Mouse (Mus musculus) stomach, postnatal 0 days (tissue): ENCODE data around the gene Gmppa. TPM values are rescaled to one million over a fixed set of nuclear protein-coding genes. Genes with fewer than 3 reads are reported as not detected.

Source experiments
- ATAC-seq: fragments of 200-750 bp; cut with Nextera tagmentation; 2 replicates; pipeline ENCODE4 v1.8.0; 2017; ENCODE audit not compliant: low FRiP score, low TSS enrichment
- DNase-seq: peaks from one replicate; pipeline ENCODE4 v3.0.0-alpha.2; 2016; ENCODE audit warnings: low spot score
- H3K27ac ChIP-seq: fragments of 300-500 bp; sonication (generic); replicated peaks from 2 replicates; pipeline ENCODE4 v1.5.1; 2014; ENCODE audit warnings: mild to moderate bottlenecking, control low read depth
- H3K27me3 ChIP-seq: fragments of 300-500 bp; sonication (generic); 2 replicates; pipeline ENCODE4 v1.6.1; 2014; ENCODE audit warnings: low read length; ENCODE audit not compliant: control insufficient read depth, insufficient read depth
- H3K36me3 ChIP-seq: fragments of 300-500 bp; sonication (generic); 2 replicates; pipeline ENCODE4 v1.6.1; 2014; ENCODE audit warnings: low read length, mixed read lengths; ENCODE audit not compliant: control insufficient read depth, insufficient read depth
- H3K4me1 ChIP-seq: fragments of 300-500 bp; sonication (generic); replicated peaks from 2 replicates; pipeline ENCODE4 v1.6.1; 2014; ENCODE audit warnings: antibody characterized with exemption; ENCODE audit not compliant: control insufficient read depth, insufficient read depth
- H3K4me2 ChIP-seq: fragments of 300-500 bp; sonication (generic); replicated peaks from 2 replicates; pipeline ENCODE4 v1.6.1; 2014; ENCODE audit warnings: low read depth, mild to moderate bottlenecking, control low read depth, moderate library complexity
- H3K4me3 ChIP-seq: fragments of 300-500 bp; sonication (generic); 2 replicates; pipeline ENCODE4 v1.5.1; 2014; ENCODE audit warnings: low read depth, low read length, control low read depth
- H3K9ac ChIP-seq: fragments of 300-500 bp; sonication (generic); 2 replicates; pipeline ENCODE4 v1.6.1; 2014; ENCODE audit warnings: mild to moderate bottlenecking, low read length, control low read depth, mixed read lengths
- H3K9me3 ChIP-seq: fragments of 300-500 bp; sonication (generic); 2 replicates; pipeline ENCODE4 v1.6.1; 2016; ENCODE audit warnings: low read length; ENCODE audit not compliant: control insufficient read depth
- CTCF ChIP-seq: IDR thresholded peaks from 2 replicates; pipeline ENCODE4 v1.5.1; 2016; ENCODE audit warnings: antibody characterized with exemption, low read depth, mild to moderate bottlenecking, moderate library complexity
- EP300 ChIP-seq: optimal IDR thresholded peaks from 2 replicates; pipeline ENCODE3; 2016; ENCODE audit warnings: antibody characterized with exemption
- whole genome bisulfite sequencing: fragments of 180-500 bp; shearing (Covaris S2); extraction: QIAGEN DNeasy Blood & Tissue Kit; methylation state at CpG from one replicate; pipeline ENCODE4 v1.1.7; 2014; 5-methylcytosine and 5-hydroxymethylcytosine counted together
- polyA plus RNA-seq: library from polyadenylated mRNA; unstranded; fragments of >200 nt; fragmentation: Nextera tagmentation; extraction: Ambion mirVana; gene quantifications from 2 replicates; pipeline ENCODE4 v1.2.1, GENCODE M21; 2015

The Gmppa gene
- polyA plus RNA-seq, 1 experiment from 2014 or later: 85.2 TPM

DNA sequence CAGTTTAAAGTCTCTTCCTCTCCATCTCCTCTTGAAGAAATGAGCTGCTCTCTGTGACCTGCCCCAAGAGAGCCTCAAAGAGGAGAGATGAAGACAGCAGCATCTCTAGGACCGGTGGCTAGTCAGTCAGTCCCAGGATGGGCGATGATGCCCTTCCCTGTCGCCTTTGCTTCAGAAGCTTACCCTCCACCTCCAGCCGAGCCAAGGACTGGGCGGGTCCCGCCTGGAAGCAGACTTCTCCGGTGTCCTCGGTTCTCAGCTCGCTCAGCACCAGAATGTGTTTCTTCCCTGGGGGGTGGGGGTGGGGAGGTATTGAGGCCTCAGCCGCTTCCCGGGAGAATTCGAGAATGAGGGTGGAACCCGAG, 51.3 kb downstream of the Gmppa start:
- Histone ChIP-seq H3K9me3 (no peaks in the 10 kb centered on the region), H3K4me2 (peak overlapping the region; percentile 79), H3K4me3 (peak overlapping the region; percentile 48), H3K36me3 (peaks cover 3% of the 10 kb centered on the region; the same call in 1 of the 2 replicates), H3K9ac (no peak overlapping the region), H3K27ac (no peak overlapping the region), H3K27me3 (peaks cover 2% of the 10 kb centered on the region; the same call in 1 of the 2 replicates), H3K4me1 (peaks cover 3% of the 10 kb centered on the region; the same call in 1 of the 2 replicates)
- DNase-seq (peak; percentile 33), ATAC-seq (peak; percentile 12; the same call in 1 of the 2 replicates)
- WGBS: 7% methylated on average over 13 of the region's 13 CpGs
- TF ChIP-seq EP300 (no peak), CTCF (no peak)

DNA sequence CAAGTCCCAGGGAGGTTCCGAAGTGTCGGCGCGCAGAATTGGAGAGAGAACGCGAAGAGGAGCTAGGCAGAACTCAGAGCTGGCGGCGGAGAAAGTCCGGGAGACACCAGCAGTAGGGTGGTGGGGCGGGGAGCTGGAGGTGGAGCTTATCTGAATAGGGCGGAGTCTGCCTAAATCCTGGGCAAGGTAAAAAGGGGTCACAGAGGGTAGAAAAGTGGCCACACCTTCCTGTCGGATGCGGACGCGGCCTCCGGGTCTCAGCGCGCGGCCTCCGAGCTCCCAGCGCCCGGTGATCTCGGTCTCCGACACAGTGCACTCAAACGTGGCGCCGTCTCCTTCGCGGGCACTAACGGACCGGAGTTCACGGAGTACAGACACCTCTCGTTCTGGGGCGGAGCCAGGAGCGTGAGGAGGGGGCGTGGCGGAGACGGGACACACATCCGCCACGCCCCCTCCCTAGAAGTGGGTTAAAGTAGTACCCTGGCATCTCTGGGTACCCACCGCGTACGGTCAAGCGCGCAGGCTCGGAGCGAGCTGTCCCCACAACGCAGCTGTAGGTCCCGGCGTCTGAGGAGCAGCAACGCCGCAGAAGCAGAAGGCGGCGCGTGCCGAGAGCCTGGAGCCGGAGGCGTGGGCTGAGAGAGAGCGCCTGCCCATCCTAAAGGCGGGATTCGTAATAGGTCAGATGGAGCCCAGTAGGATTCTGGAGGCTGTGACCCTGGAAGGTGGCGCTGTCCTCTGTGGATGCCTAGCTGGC, 51.9 kb downstream of the Gmppa start:
- Histone ChIP-seq H3K4me3 (peak overlapping the region; percentile 48), H3K27me3 (peaks cover 2% of the 10 kb centered on the region; the same call in 1 of the 2 replicates), H3K4me1 (peaks cover 3% of the 10 kb centered on the region; the same call in 1 of the 2 replicates), H3K4me2 (peak overlapping the region; percentile 79), H3K36me3 (peaks cover 5% of the 10 kb centered on the region; the same call in 1 of the 2 replicates), H3K9me3 (no peaks in the 10 kb centered on the region), H3K9ac (no peak overlapping the region), H3K27ac (no peak overlapping the region)
- under 1% methylated on average over 62 of the region's 62 CpGs for WGBS
- DNase-seq (peak; percentile 78), ATAC-seq (peak; percentile 63)
- no peak for TF ChIP-seq EP300
- peak; percentile 47 for TF ChIP-seq CTCF

DNA sequence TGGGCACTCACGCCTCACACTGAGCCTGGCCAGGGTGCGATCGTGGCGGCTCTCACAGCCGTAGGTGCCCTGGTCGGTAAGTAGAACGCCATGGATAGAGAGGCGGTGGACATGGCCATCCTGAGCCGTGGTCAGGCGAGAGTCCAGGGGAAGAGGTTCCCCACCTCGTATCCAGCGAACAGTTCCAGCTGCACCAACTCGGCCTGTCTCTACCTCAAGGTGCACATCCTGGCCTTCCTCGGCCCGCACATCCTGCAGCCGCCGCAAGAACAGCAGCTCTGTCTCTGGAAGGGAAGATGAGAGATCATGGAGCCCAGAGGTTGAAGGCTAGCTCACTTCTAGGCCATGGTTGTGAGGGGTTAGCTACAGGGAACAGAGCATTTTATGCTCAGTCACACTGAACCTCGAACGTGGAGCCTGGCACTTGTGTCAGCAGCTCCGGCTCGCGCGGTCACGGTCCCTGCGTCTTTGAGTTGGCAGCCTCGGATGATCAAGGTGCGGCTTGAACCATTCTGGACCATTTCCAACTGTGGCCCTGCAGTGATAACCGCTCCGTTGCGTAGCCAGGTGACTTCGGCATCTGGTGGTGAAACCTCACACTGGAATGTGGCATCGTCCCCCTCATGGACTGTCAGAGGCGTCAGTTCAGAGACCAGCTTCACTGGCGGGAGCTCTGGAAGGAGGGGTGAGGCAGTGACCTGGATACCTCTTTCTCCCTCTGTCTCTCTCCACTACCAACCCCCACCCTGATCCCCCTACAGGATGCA, 55.2 kb downstream of the Gmppa start:
- Histone ChIP-seq H3K9me3 (no peaks in the 10 kb centered on the region), H3K36me3 (peaks cover 7% of the 10 kb centered on the region; the same call in 1 of the 2 replicates), H3K27ac (no peak overlapping the region), H3K4me2 (no peak overlapping the region), H3K27me3 (peaks cover 2% of the 10 kb centered on the region; the same call in 1 of the 2 replicates), H3K4me1 (peaks cover 3% of the 10 kb centered on the region; the same call in 1 of the 2 replicates), H3K4me3 (no peak overlapping the region), H3K9ac (no peak overlapping the region)
- TF ChIP-seq CTCF (no peak), EP300 (no peak)
- WGBS: 92% methylated on average over 34 of the region's 34 CpGs
- DNase-seq (no peak), ATAC-seq (no peak)

DNA sequence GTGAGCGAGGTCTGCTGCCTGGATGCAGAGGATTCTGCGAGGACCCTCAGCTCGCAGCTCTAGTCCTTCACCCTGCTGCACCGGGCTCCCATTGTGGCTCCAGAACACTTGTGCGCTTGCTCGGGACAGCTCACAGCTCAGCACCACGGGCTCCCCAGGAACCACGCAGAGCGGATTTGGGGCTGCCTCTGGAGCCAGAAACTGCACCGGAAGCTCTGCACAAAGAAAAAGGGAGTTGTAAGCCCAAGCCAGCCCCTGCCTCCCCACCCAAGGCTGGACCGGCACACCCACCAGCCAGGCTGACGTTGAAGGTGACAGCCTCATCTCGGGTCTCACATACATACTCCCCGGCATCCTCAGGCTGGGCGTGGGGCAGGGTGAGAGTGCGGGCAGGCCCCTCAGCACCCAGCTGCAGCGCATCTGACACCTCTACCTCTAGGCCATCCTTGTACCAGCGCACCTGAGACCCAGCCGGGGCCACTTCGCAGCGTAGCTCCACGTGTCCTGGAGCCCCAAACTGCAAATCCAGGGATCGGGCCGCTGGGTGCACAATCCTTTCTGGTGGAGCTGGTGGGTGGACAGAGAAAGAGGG, 56.9 kb downstream of the Gmppa start:
- no peak overlapping the region for H3K4me2 ChIP-seq
- TF ChIP-seq EP300 (no peak), CTCF (no peak)
- ATAC-seq: no peak

More for the DNA sequence above, 56.9 kb downstream of the Gmppa start:
- Histone ChIP-seq H3K9ac (no peak overlapping the region), H3K4me1 (no peaks in the 10 kb centered on the region), H3K9me3 (no peaks in the 10 kb centered on the region), H3K27ac (no peak overlapping the region), H3K27me3 (no peaks in the 10 kb centered on the region; the same call in 1 of the 2 replicates), H3K4me3 (no peak overlapping the region), H3K36me3 (peaks cover 7% of the 10 kb centered on the region; the same call in 1 of the 2 replicates)
- no peak for DNase-seq
- 66% methylated on average over 24 of the region's 24 CpGs for WGBS

Other genes with a start within 250 kb of the Gmppa start
- gene Ankzf1, start 243.8 kb upstream of the Gmppa start, polyA plus RNA-seq: 12.9 and 13.6 TPM in 2 replicates
- 17.4 and 18.8 TPM in 2 replicates for gene Atg9a, start 243.7 kb upstream of the Gmppa start, polyA plus RNA-seq
- 5.2 and 7.1 TPM in 2 replicates for gene Glb1l, start 225.1 kb upstream of the Gmppa start, polyA plus RNA-seq
- 57.9 and 58.1 TPM in 2 replicates for gene Stk16, start 225.1 kb upstream of the Gmppa start, polyA plus RNA-seq
- 314 and 325 TPM in 2 replicates for gene Tuba4a, start 216.1 kb upstream of the Gmppa start, polyA plus RNA-seq
- 0.25 TPM in 1 of 2 replicates, not detected in the other for gene A630095N17Rik, start 203.8 kb upstream of the Gmppa start, polyA plus RNA-seq
- gene Dnajb2, start 199.5 kb upstream of the Gmppa start, polyA plus RNA-seq: 24.2 and 25.8 TPM in 2 replicates
- gene Ptprn, start 171.4 kb upstream of the Gmppa start, polyA plus RNA-seq: 2.3 and 2.5 TPM in 2 replicates
- gene Resp18, start 157.5 kb upstream of the Gmppa start, polyA plus RNA-seq: 7.7 and 8.7 TPM in 2 replicates
- gene Dnpep, start 117.9 kb upstream of the Gmppa start, polyA plus RNA-seq: 104 and 108 TPM in 2 replicates
- 223 and 291 TPM in 2 replicates for gene Des, start 75.6 kb upstream of the Gmppa start, polyA plus RNA-seq
- gene Speg, start 60.6 kb upstream of the Gmppa start, polyA plus RNA-seq: 28.8 and 30.0 TPM in 2 replicates
- gene Asic4, start 14.5 kb downstream of the Gmppa start, polyA plus RNA-seq: 0.55 and 0.63 TPM in 2 replicates
- 24.6 and 25.2 TPM in 2 replicates for gene Chpf, start 43.4 kb downstream of the Gmppa start, polyA plus RNA-seq
- 1.4 and 1.7 TPM in 2 replicates for gene Tmem198, start 43.6 kb downstream of the Gmppa start, polyA plus RNA-seq
- gene Obsl1, start 70.5 kb downstream of the Gmppa start, polyA plus RNA-seq: 17.9 and 21.2 TPM in 2 replicates
- gene Inha, start 71.1 kb downstream of the Gmppa start, polyA plus RNA-seq: 4.7 and 6.1 TPM in 2 replicates
- 6.7 and 6.8 TPM in 2 replicates for gene Stk11ip, start 85.6 kb downstream of the Gmppa start, polyA plus RNA-seq
- 7.1 and 7.9 TPM in 2 replicates for gene Slc4a3, start 110.3 kb downstream of the Gmppa start, polyA plus RNA-seq